Mouse (Mus musculus) layer of hippocampus, adult 9-10 months (tissue): ENCODE data around the gene Steap1.

ENCODE experiments used
- DNase-seq: peaks from one replicate; pipeline ENCODE4 v3.0.0; 2022; ENCODE audit warnings: low spot score

Steap1 gene

DNA sequence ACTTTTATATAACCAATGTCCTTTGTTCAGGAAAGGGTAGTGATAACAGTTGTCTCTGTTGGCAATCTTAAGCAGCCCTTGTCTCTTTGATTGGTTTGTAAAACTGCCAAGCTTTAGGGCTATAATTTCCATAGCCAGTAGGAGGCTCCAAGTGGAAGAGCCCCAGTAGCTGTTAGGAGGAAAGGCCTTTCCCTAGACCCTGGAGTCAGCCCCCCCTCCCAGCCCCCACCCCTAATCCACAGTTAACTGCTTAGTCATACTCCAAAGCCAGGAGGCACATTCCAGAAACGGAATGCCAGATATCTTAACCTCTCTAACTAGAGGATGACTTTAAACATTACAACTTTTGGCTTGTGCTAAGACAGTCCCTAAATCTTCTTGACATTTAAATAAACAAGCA is 62.2 kb downstream of the Steap1 start:
- DNase-seq = no peak
